Mouse (Mus musculus) lung, adult 2 months (tissue): Measurements from ENCODE around the gene Prex1.

ENCODE experiments used
- CTCF ChIP-seq: fragments of 200-500 bp; IDR thresholded peaks from 2 replicates; pipeline ENCODE4 v1.5.1; 2011; ENCODE audit warnings: mild to moderate bottlenecking, low read length, control low read depth; ENCODE audit not compliant: insufficient read depth
- POLR2A ChIP-seq: fragments of 200-500 bp; IDR thresholded peaks from 2 replicates; pipeline ENCODE4 v1.6.1; 2011; ENCODE audit warnings: low read depth, mild to moderate bottlenecking, control low read depth, low read length, borderline replicate concordance; ENCODE audit errors: extremely low read depth

DNA sequence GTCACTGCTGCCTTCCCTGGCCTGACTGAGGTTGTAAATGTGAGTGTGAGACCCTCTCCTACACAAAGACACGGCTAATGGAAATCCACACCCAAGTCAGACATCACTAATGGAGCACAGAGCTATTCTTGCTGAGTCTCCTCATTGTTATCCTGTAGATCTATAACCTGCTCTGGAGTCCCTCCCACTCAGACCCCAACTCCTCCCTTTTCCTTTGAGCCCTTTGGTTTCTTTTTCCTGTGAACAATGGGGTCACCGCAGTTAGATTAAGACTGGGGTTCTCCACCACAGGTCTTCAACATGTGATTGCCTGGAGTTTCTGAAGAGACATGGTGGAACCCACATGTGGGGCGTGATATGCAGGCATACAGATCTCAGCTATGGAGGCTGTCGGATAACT is 57.0 kb downstream of the Prex1 start:
- no peak for TF ChIP-seq POLR2A
- no peak for TF ChIP-seq CTCF
